Mouse (Mus musculus): Measurements from ENCODE around the gene Fga. TPM values are rescaled to one million over a fixed set of nuclear protein-coding genes. Genes with fewer than 3 reads are reported as not detected.

The Fga gene
- polyA plus RNA-seq, 1 experiment = 0.05 TPM

DNA sequence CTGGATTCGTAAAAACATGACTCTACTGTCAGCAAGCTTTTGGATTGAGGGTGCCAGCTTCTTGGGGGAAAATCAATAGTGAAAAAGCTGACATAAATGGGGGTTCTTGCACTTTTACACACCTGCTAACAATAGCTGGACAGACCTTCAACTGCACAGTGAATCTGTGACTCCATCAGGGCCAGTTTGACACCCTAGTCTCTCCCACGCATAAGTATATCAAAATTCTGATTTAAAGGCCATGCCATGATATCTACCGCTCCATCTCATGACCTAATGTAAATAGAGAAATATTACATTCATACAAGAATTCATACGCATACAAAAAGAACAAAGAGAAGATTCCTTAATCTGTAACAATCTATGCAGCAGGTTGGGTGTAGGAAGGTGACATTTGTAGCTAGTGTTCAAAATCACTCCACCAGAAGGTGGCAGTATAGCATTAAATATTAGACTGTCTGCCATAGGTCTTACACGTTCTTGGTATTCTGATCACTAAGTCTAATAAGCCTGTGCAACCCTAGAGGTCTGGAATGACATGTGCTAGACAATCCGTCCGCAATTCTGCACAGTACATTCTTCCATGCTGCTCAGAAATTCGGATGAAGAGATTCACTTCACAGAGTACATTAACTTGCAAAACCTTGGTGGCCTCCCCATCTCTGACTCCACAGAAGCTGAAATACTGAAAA, 27.0 kb upstream of the Fga start:
- no peak overlapping the region for H3K27ac ChIP-seq (ENCODE audit: insufficient read depth, low read length)
- DNase-seq = peak; percentile 17 to 58
- no peak overlapping the region for H3K4me3 ChIP-seq (replicated peaks; ENCODE audit: insufficient read depth, low read depth, low read length)
- no peaks in the 10 kb centered on the region; the same call in 1 of the 2 replicates for H3K27me3 ChIP-seq (ENCODE audit: control insufficient read depth, insufficient read depth, low read length)
- H3K4me1 ChIP-seq (ENCODE audit: control insufficient read depth, insufficient read depth, low read length) = no peaks in the 10 kb centered on the region
- 28% methylated on average over 8 of the region's 8 CpGs for WGBS
- TF ChIP-seq CTCF (IDR thresholded peaks at IDR 0.05; ENCODE audit: borderline replicate concordance, insufficient read depth, low read depth, low read length) = peak; percentile 57; the same call in 1 of the 2 replicates
- TF ChIP-seq POLR2A (IDR thresholded peaks at IDR 0.05; ENCODE audit: borderline replicate concordance, insufficient read depth, low read length) = no peak

DNA sequence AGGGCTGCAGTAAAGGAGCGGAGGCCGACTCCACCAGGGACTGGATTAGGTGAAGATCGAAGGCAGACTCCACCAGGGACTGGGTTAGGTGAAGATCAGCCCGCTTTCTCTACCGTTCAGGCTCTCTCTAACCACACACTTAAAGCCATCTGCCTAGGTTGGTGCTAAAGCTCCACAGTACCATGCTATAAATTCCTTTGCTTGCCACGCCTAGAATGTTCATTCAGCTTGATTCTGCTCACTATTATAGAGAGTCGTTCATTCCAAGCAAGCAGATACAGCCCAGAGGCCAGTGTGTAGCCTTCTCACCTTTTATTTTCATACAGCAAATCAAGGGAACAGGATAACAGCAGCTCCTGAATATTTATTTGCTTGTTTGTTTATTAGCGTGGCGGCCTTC, 25.9 kb upstream of the Fga start:
- Histone ChIP-seq H3K27me3 (ENCODE audit: control insufficient read depth, insufficient read depth, low read length) (no peaks in the 10 kb centered on the region), H3K4me1 (ENCODE audit: control insufficient read depth, insufficient read depth, low read length) (no peaks in the 10 kb centered on the region), H3K4me3 (replicated peaks; ENCODE audit: insufficient read depth, low read depth, low read length) (no peak overlapping the region), H3K27ac (ENCODE audit: insufficient read depth, low read length) (no peak overlapping the region)
- no peak for DNase-seq
- TF ChIP-seq POLR2A (IDR thresholded peaks at IDR 0.05; ENCODE audit: borderline replicate concordance, insufficient read depth, low read length) = no peak
- TF ChIP-seq CTCF (IDR thresholded peaks at IDR 0.05; ENCODE audit: borderline replicate concordance, insufficient read depth, low read depth, low read length) = no peak
- WGBS = 87% methylated on average over 9 of the region's 9 CpGs

DNA sequence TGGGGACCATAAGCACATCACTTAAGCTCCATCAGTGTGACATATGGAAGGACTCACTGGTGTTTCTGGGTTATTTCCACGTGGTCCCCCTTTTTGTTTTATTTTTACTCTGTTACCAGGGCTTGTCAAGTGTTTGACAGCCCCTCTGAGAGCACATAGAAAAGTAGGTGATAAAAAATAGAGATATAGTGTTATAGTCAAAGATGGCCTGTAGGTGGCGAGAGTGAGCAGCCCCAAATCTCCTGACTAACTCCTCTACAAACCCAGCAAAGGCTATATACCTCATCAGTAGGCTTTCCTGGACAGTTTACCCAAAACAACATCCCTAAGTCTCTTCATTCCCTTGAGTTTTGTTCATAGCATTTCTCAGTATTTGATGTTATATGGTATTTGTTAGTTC, 23.7 kb upstream of the Fga start:
- H3K27me3 ChIP-seq (ENCODE audit: control insufficient read depth, insufficient read depth, low read length) = no peaks in the 10 kb centered on the region
- TF ChIP-seq CTCF (IDR thresholded peaks at IDR 0.05; ENCODE audit: borderline replicate concordance, insufficient read depth, low read depth, low read length) (peak; percentile 60; the same call in 1 of the 2 replicates), POLR2A (IDR thresholded peaks at IDR 0.05; ENCODE audit: borderline replicate concordance, insufficient read depth, low read length) (no peak)
- H3K27ac ChIP-seq (ENCODE audit: insufficient read depth, low read length) = no peak overlapping the region
- 1% methylated on average over 2 of the region's 2 CpGs for WGBS
- H3K4me1 ChIP-seq (ENCODE audit: control insufficient read depth, insufficient read depth, low read length) = no peaks in the 10 kb centered on the region
- peak; percentile 11 to 25 for DNase-seq
- no peak overlapping the region for H3K4me3 ChIP-seq (replicated peaks; ENCODE audit: insufficient read depth, low read depth, low read length)

DNA sequence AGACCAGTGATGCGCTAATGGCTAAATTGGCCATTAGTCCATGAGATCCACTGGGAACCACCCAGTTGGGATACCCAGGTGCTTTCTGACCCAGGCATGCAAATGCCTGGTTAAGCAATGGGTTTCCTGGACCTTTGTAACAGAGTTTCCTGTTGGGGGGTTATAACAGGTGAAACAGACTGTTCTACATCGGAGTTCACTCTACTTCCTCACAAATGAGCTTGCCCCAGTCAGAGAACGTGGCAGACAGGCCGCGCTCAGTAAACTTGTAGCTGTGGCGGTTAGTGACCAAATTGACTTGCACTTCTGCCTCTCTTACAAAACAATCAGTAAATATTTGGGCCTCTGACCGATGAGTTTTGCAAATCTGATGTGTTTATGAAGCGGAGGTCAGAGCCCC, 22.8 kb upstream of the Fga start:
- H3K27ac ChIP-seq (ENCODE audit: insufficient read depth, low read length) = no peak overlapping the region
- no peak overlapping the region for H3K4me3 ChIP-seq (replicated peaks; ENCODE audit: insufficient read depth, low read depth, low read length)
- no peaks in the 10 kb centered on the region for H3K27me3 ChIP-seq (ENCODE audit: control insufficient read depth, insufficient read depth, low read length)
- DNase-seq = no peak
- 92% methylated on average over 8 of the region's 8 CpGs for WGBS
- H3K4me1 ChIP-seq (ENCODE audit: control insufficient read depth, insufficient read depth, low read length) = no peaks in the 10 kb centered on the region
- TF ChIP-seq CTCF (IDR thresholded peaks at IDR 0.05; ENCODE audit: borderline replicate concordance, insufficient read depth, low read depth, low read length) (no peak), POLR2A (IDR thresholded peaks at IDR 0.05; ENCODE audit: borderline replicate concordance, insufficient read depth, low read length) (no peak)

DNA sequence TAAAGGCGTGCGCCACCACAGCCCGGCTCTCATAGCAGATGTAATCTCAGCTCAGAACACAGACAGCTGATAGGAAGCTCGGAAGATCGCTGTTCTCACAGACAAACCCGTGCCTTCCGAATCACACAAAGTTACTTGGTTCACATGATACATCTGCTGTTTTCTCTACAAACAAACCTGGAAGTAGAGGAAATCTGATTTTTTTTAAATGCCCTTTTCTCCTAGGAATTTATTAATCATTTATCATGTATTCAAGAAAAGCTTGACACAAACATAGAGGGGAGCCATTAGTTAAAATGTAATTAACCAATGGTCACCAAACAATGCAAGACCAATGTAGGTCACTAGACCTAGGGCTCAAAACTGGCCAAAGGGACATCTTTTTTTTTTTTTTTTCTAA, 21.1 kb upstream of the Fga start:
- Histone ChIP-seq H3K4me3 (replicated peaks; ENCODE audit: insufficient read depth, low read depth, low read length) (no peak overlapping the region), H3K27ac (ENCODE audit: insufficient read depth, low read length) (no peak overlapping the region)
- no peak for TF ChIP-seq CTCF (IDR thresholded peaks at IDR 0.05; ENCODE audit: borderline replicate concordance, insufficient read depth, low read depth, low read length)
- TF ChIP-seq POLR2A (IDR thresholded peaks at IDR 0.05; ENCODE audit: borderline replicate concordance, insufficient read depth, low read length) = no peak

GRCm38 (mm10) chr3:83007557-83007956, 18.3 kb upstream of the Fga start, which contains the start of gene Fgg:
Gene Fgg, plus strand, starts transcription at chr3:83007724.
- no peak within 1 kb of the TSS for H3K27ac ChIP-seq (ENCODE audit: insufficient read depth, low read length)
- H3K4me1 ChIP-seq (ENCODE audit: control insufficient read depth, insufficient read depth, low read length) = no peaks in the 10 kb centered on the region
- no peak within 1 kb of the TSS for H3K4me3 ChIP-seq (replicated peaks; ENCODE audit: insufficient read depth, low read depth, low read length)
- no peak for TF ChIP-seq POLR2A (IDR thresholded peaks at IDR 0.05; ENCODE audit: borderline replicate concordance, insufficient read depth, low read length)
- no peak for TF ChIP-seq CTCF (IDR thresholded peaks at IDR 0.05; ENCODE audit: borderline replicate concordance, insufficient read depth, low read depth, low read length)
- H3K27me3 ChIP-seq (ENCODE audit: control insufficient read depth, insufficient read depth, low read length) = no peaks in the 10 kb centered on the region
- WGBS = 53% methylated on average over 7 of the region's 7 CpGs
- DNase-seq = no peak

More for the DNA sequence above, 21.1 kb upstream of the Fga start:
- H3K27me3 ChIP-seq (ENCODE audit: control insufficient read depth, insufficient read depth, low read length) = no peaks in the 10 kb centered on the region
- H3K4me1 ChIP-seq (ENCODE audit: control insufficient read depth, insufficient read depth, low read length) = no peaks in the 10 kb centered on the region
- DNase-seq = no peak
- 93% methylated on average over 7 of the region's 7 CpGs for WGBS

DNA sequence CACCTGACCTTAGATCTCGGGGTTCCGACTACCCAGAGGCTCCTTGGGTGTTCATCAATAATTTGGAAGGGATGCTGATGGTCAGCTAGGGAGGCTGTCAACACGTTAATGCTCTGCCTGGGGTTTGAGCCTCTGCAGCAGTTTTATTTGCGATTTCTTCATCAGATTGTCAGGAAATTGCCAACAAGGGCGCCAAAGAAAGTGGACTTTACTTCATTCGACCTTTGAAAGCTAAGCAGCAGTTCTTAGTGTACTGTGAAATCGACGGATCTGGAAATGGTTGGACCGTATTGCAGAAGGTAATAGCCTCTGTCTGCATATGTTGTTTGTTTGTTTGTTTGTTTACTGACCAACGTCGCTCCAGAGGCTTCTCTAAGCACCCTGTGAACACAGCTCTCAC, 15.6 kb upstream of the Fga start:
- no peaks in the 10 kb centered on the region for H3K27me3 ChIP-seq (ENCODE audit: control insufficient read depth, insufficient read depth, low read length)
- no peak overlapping the region for H3K4me3 ChIP-seq (replicated peaks; ENCODE audit: insufficient read depth, low read depth, low read length)
- H3K27ac ChIP-seq (ENCODE audit: insufficient read depth, low read length) = no peak overlapping the region
- TF ChIP-seq POLR2A (IDR thresholded peaks at IDR 0.05; ENCODE audit: borderline replicate concordance, insufficient read depth, low read length) (no peak), CTCF (IDR thresholded peaks at IDR 0.05; ENCODE audit: borderline replicate concordance, insufficient read depth, low read depth, low read length) (no peak)
- 81% methylated on average over 11 of the region's 11 CpGs for WGBS
- no peaks in the 10 kb centered on the region for H3K4me1 ChIP-seq (ENCODE audit: control insufficient read depth, insufficient read depth, low read length)
- DNase-seq = no peak

DNA sequence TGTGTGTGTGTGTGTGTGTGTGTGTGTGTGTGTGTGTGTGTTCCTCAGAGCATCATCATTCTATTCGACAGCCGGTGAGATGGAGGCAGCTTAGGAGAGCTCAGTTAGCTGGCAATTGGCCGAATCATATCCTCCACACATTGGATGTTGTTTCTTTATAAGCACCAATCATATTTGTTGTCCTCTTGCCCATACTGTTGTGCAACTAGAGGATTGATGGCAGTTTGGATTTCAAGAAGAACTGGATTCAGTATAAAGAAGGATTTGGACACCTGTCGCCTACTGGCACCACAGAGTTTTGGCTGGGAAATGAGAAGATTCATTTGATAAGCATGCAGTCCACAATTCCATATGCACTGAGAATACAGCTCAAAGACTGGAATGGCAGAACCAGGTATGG, 14.7 kb upstream of the Fga start:
- Histone ChIP-seq H3K4me3 (replicated peaks; ENCODE audit: insufficient read depth, low read depth, low read length) (no peak overlapping the region), H3K27me3 (ENCODE audit: control insufficient read depth, insufficient read depth, low read length) (no peaks in the 10 kb centered on the region), H3K4me1 (ENCODE audit: control insufficient read depth, insufficient read depth, low read length) (no peaks in the 10 kb centered on the region), H3K27ac (ENCODE audit: insufficient read depth, low read length) (no peak overlapping the region)
- no peak for DNase-seq
- TF ChIP-seq CTCF (IDR thresholded peaks at IDR 0.05; ENCODE audit: borderline replicate concordance, insufficient read depth, low read depth, low read length) = no peak
- TF ChIP-seq POLR2A (IDR thresholded peaks at IDR 0.05; ENCODE audit: borderline replicate concordance, insufficient read depth, low read length) = no peak
- 73% methylated on average over 4 of the region's 4 CpGs for WGBS

All from cerebellum, adult 2 months (tissue).